Mouse (Mus musculus) lung, adult 2 months (tissue): Measurements from ENCODE around the gene Tes3-ps.

ENCODE experiments used
- CTCF ChIP-seq: fragments of 200-500 bp; IDR thresholded peaks from 2 replicates; pipeline ENCODE4 v1.5.1; 2011; ENCODE audit warnings: mild to moderate bottlenecking, low read length, control low read depth; ENCODE audit not compliant: insufficient read depth
- POLR2A ChIP-seq: fragments of 200-500 bp; IDR thresholded peaks from 2 replicates; pipeline ENCODE4 v1.6.1; 2011; ENCODE audit warnings: low read depth, mild to moderate bottlenecking, control low read depth, low read length, borderline replicate concordance; ENCODE audit errors: extremely low read depth

GRCm38 (mm10) chr13:49460276-49460675, 32.8 kb upstream of the Tes3-ps start:
- TF ChIP-seq POLR2A, result no peak
- TF ChIP-seq CTCF, result no peak
